Mouse (Mus musculus): Measurements from ENCODE around the gene Raver1.

DNA sequence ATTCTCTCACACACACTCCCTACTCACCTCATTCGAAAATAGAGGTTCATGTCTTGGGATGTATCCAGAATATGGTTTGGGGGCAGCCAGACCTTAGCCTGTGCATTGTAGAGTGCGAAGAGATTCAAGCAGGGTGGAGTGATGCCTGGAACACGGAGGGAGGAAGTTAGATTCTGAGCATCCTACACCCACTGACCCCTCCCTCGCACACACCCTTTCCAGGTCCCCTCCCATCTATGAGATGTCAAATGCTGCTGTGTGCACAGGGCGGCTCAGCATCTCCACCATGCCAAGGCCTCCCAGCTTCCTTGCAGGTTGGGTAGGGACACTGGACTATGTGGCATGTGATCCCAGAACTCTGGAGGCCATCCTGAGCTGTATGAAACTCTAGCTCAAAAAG, 33.0 kb upstream of the Raver1 start:
- TF ChIP-seq CTCF (IDR thresholded peaks at IDR 0.05; ENCODE audit: control insufficient read depth, insufficient read depth, insufficient read length) (no peak), MAX (IDR thresholded peaks at IDR 0.05) (no peak), CEBPB (IDR thresholded peaks at IDR 0.05; ENCODE audit: low read depth) (no peak), USF1 (IDR thresholded peaks at IDR 0.05; ENCODE audit: low read depth) (no peak), FOSL1 (IDR thresholded peaks at IDR 0.05; ENCODE audit: insufficient read depth, low read length, poor library complexity, severe bottlenecking) (no peak)
